Mouse (Mus musculus): ENCODE data around the gene Gucy2e.
A peak's percentile ranks its signal among the peaks of the same experiment; 100 is the strongest.

The Gucy2e gene

GRCm38 (mm10) chr11:69235285-69236060 is 1.4 kb downstream of the Gucy2e start:
- peak; percentile 64 for DNase-seq

- no peak for DNase-seq
Observed at GRCm38 (mm10) chr11:69233141-69233540, 3.7 kb downstream of the Gucy2e start.

DNA sequence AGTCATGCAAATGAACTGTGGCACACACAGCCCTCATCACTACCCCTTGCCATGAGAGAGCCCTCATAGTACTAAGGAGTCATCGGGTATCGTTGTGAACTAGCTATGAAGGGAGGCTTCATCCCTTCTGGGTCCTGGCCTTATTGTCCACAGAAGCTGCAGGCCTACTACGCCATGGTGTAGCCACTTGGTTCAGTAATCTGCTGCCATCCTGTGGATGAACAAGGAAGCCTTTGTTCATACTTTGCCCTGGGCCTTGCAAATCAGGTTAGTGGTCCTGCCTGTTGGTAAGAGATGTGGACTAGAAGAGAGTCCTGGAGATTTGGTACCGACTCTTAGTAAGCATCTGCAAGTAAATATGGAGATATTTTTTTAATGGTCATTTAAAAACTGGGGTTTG is 6.4 kb downstream of the Gucy2e start:
- DNase-seq = no peak

- no peak for DNase-seq
Observed at GRCm38 (mm10) chr11:69225715-69226114, 11.1 kb downstream of the Gucy2e start.

DNA sequence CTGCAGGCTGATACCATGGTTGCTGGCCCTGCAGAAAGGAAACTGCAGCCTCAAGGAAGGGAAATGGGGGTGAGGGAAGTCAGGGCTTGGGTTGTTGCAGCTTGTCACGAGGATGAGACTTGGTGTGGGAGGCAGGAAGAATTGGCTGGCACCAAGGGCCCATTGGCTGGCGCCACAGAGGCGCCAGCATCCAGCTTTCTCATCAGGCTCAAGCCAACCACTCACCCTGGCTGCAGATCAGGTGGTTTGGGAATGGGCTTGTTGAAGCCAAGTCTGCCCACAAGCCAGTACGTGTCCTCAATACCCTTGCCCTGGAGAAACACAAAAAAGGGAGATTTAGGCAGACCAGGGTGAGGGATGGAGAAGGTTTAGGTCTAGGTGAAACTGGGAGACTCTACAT is 13.7 kb downstream of the Gucy2e start:
- no peak for DNase-seq

DNA sequence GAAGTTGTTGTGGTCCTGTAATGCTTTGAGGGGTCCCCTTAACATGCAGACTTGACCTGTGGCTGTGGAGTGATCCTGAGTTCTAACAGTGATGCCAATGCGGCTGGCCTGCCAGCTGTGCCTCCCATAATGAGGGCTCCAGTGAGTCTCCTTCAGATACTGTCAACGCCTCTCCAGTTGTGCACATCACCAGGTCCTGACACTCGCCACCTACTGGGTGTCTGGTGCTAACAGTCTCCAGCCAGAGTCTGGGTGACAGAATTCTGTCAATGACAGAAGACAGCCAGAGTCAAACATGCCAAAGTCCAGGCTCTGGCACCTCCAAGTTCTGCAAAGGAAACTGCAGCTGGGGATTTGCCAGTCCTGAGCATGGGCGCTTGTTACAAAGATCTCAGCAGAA is 15.8 kb downstream of the Gucy2e start:
- no peak for DNase-seq

- no peak for DNase-seq
Observed at GRCm38 (mm10) chr11:69218661-69219060, 18.2 kb downstream of the Gucy2e start.

- no peak for DNase-seq
Observed at GRCm38 (mm10) chr11:69217411-69217810, 19.4 kb downstream of the Gucy2e start.

DNA sequence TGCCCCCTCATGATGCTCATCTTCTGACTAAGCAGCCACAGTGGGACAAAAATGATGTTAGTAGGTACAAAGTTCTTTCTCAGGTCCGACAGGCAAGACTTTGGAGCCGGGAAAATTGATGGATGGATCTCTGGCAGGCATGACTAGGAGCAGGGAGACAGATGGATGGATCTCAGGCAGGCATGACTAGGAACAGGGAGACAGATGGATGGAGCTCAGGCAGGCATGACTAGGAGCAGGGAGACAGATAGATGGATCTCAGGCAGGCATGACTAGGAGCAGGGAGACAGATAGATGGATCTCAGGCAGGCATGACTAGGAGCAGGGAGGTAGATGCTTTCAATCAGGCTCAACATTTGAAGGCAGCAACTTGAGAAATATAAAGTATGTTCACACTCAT is 25.4 kb downstream of the Gucy2e start:
- no peak for DNase-seq

- DNase-seq = no peak
Observed at GRCm38 (mm10) chr11:69202469-69203230, 34.2 kb downstream of the Gucy2e start.

DNA sequence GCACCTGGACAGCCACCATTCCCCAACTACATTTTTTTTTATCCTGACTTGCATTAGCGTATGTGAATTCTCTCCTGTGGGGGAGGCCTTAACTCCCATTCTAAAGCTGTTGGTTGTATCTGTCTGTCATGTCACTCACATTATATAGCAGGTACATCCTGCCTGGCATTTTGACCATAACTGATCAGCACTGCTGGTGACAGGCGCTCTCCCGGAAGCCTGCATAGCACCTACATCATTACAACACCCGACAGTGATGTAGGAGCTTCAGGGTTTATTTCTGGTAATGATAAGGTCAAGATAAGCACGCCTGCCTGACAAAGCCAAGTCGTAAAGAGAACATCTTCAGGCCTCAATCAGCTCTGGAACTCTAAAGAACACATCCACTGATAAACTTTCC is 36.6 kb downstream of the Gucy2e start:
- DNase-seq = no peak

DNA sequence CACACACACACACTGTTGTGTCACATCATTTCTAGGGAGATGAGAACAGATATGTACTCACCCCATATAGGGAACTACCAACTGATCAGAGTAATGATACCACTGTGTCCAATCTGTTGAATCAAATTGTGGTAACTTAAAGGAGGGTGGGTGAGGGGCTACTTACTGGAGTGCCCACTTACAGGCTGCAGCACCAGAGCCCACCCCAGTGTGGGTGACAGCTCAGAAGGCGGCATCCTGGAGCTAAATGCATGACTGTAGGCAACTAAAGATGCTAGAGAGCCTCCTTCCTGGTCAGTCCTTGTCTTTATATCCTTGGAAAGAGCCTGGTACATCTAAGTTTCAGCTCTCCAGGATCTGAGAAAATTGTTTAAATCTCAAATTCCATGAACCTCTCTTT is 37.6 kb downstream of the Gucy2e start:
- no peak for DNase-seq

DNA sequence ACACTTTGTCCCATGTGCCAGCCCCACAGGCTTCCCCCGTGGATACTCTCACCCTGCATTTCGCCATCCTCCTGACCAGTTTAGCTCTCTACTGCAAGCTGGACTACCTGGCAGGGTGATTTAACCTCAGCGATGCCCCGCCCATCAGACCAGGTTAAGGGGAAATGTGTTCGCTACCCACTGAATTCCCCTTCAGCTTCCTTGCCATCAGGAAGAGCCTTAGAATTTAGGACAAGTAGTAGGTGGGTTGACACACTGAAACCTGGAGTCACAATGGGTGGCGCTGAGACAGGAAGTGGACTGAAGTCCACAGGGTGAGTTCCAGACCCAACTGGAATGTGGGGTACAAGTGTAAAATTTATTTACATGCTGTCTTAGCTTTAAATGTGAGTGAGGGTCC is 39.1 kb downstream of the Gucy2e start, which contains the start of gene Alox8:
TSS of gene Alox8 (minus strand) at position 101 of the 400 bp plus-strand sequence.
- DNase-seq = no peak

DNA sequence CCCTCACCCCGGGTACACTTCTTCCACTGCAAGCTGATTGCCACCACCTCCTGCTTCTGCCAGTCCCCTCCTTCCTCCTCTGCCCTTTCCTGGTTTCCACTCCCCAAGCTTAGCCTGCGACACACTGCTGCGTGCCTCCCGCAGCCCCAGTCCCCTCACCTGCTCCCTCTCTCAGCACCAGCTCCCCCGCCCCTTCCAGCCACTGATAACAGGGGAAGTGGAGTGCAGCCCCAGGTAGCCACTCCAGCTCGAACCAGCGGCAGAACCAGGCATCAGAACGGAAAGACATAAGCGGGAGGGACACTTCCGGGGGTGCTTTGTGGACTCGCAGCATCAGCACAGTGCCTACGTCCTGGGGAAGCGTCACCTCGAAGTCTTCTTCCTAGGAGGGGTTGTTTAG is 39.6 kb downstream of the Gucy2e start:
- DNase-seq = peak; percentile 18

- no peak for DNase-seq
Observed at GRCm38 (mm10) chr11:69196766-69197165, 40.1 kb downstream of the Gucy2e start.

- DNase-seq = peak; percentile 20
Observed at GRCm38 (mm10) chr11:69192840-69193239, 44.0 kb downstream of the Gucy2e start.

GRCm38 (mm10) chr11:69185936-69186335 is 50.9 kb downstream of the Gucy2e start:
- DNase-seq = no peak

DNA sequence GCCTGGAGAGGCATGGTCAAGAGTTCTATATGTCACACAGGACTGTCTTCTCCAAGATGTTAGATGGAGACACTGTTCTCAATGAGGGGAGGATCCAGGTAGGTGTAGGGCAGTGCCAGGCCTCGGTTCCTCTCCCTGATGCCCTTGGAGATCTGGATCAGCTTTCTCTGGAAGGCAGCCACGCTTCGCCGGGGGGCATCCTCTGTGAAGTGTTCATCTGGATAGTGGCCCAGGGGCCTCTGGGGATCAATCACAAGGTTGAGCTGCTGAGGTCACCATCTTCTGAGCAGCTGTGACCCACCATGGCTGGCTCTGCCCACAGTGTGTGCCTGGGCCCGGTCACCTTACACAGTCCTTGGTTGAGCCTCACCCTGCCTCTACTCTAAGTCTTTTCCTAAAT is 51.8 kb downstream of the Gucy2e start:
- DNase-seq = no peak

DNA sequence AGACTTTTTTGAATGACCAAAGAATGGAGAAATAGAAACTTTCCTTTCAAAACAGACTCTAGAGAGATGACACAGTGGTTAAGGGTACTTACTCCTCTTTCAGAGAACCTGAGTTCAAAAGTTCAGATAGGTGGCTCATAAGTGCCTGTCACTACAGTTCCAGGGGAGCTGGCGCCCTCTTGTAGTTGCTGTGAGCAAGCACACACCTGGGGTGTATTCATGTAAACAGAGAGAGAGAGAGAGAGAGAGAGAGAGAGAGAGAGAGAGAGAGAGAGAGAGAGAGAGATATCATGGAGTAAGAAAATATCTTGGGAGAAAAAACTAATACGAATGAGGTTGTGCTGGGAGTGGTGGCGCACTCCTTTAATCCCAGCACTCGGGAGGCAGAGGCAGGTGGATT is 56.7 kb downstream of the Gucy2e start:
- no peak for DNase-seq

DNA sequence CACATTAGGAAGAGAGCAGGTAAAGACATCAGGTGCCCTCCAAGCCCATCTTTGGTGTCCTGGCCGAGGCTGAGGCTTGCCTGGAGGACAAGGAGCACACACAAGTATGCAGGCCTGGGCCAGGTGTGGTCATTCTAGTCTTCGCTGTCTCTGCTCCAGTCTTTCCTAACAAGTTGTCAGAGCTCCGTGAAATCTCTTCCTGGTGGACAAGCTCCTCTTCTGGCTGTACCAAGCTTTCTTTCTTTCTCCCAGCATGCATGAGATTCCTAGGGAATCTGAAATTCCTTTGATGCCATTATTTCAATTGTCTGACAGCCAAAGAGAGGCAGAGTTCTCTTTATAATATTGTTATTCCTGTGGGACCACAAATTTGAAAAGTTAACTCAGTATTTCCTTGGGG is 57.3 kb downstream of the Gucy2e start:
- DNase-seq = no peak

DNA sequence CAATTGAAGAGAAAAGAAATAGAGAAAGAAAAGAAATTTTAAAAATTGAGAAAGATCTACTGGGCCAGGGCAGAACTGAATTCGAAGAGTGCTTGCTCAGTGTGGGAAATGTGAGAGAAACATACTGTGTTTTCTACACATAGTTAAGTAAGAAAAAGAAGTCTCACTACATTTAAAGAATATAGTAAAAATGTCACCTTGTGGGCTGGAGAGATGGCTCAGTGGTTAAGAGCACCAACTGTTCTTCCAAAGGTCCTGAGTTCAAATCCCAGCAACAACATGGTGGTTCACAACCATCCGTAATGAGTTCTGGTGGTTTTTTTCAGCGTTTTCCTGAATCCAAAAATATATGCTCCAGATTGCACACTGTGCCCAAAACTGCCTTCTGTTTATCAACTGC is 58.3 kb downstream of the Gucy2e start:
- no peak for DNase-seq

GRCm38 (mm10) chr11:69174722-69175121 is 62.1 kb downstream of the Gucy2e start:
- DNase-seq = no peak

- DNase-seq = no peak
Observed at GRCm38 (mm10) chr11:69172606-69173005, 64.2 kb downstream of the Gucy2e start.

- DNase-seq = peak; percentile 45
Observed at GRCm38 (mm10) chr11:69171626-69172025, 65.2 kb downstream of the Gucy2e start.

Data from thymus, postnatal 25 days (tissue).